Mouse (Mus musculus) lung, adult 2 months (tissue): ENCODE data around the gene Irak2. TPM values are rescaled to one million over a fixed set of nuclear protein-coding genes. Genes with fewer than 3 reads are reported as not detected.

Experiments
- DNase-seq: peaks from one replicate; pipeline ENCODE4 v3.0.0; 2022
- H3K4me1 ChIP-seq: fragments of 200-500 bp; 2 replicates; pipeline ENCODE4 v1.6.1; 2011; ENCODE audit warnings: low read length; ENCODE audit not compliant: control insufficient read depth, insufficient read depth
- H3K4me3 ChIP-seq: fragments of 200-500 bp; replicated peaks from 2 replicates; pipeline ENCODE3; 2011; ENCODE audit warnings: low read depth, mild to moderate bottlenecking, control low read depth, low read length; ENCODE audit errors: extremely low read depth
- CTCF ChIP-seq: fragments of 200-500 bp; IDR thresholded peaks from 2 replicates; pipeline ENCODE4 v1.5.1; 2011; ENCODE audit warnings: mild to moderate bottlenecking, low read length, control low read depth; ENCODE audit not compliant: insufficient read depth
- POLR2A ChIP-seq: fragments of 200-500 bp; IDR thresholded peaks from 2 replicates; pipeline ENCODE4 v1.6.1; 2011; ENCODE audit warnings: low read depth, mild to moderate bottlenecking, control low read depth, low read length, borderline replicate concordance; ENCODE audit errors: extremely low read depth
- WGBS: fragments of 180-500 bp; shearing (Covaris S2); methylation state at CpG from one replicate; pipeline ENCODE4 v1.1.7; 2018; 5-methylcytosine and 5-hydroxymethylcytosine counted together
- polyA plus RNA-seq: library from polyadenylated mRNA; depleted of rRNA; stranded (reverse); fragments of >200 nt; gene quantifications from 2 replicates; pipeline ENCODE4 v1.2.3, GENCODE M21; 2012; rRNA removed

Irak2 gene
- 48.8 and 53.8 TPM in 2 replicates for polyA plus RNA-seq

GRCm38 (mm10) chr6:113638302-113639040 lies at the start of gene Irak2:
TSS of gene Irak2 (plus strand) at chr6:113638467.
- WGBS: 7% methylated on average over 37 of the region's 37 CpGs
- TF ChIP-seq CTCF: peak; percentile 82
- peak; percentile 97 for TF ChIP-seq POLR2A
- Histone ChIP-seq H3K4me1 (peaks cover 3% of the 10 kb centered on the region; the same call in 1 of the 2 replicates), H3K4me3 (peak within 1 kb of the TSS; percentile 99)
- DNase-seq: peak; percentile 94

DNA sequence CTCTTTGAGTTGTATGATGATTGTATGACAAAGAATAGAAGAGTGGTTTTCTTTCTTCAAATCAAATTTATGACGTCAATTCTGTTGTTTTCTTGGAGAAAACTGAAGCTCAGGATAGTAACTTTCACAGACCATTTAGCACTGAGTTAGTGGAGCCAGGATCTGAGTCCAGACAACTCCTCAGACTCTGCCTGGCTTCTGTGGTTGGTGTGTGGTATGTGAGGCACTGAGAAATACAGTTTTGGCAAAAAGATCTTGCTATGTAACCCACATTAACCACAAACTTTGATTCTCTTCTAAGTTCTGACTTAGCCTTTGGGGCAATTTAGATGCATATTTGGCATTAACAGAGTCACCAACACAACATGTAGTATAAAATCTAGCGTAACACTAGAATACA lies 45.6 kb upstream of the Irak2 start:
- no peak overlapping the region for H3K4me3 ChIP-seq
- no peak for DNase-seq
- 93% methylated on average over 2 of the region's 2 CpGs for WGBS
- no peaks in the 10 kb centered on the region for H3K4me1 ChIP-seq
- no peak for TF ChIP-seq CTCF
- no peak for TF ChIP-seq POLR2A

GRCm38 (mm10) chr6:113597945-113598344 lies 40.3 kb upstream of the Irak2 start:
- no peak overlapping the region for H3K4me3 ChIP-seq
- no peaks in the 10 kb centered on the region for H3K4me1 ChIP-seq
- TF ChIP-seq POLR2A: no peak
- TF ChIP-seq CTCF: no peak
- 91% methylated on average over 4 of the region's 4 CpGs for whole genome bisulfite sequencing
- no peak for DNase-seq

GRCm38 (mm10) chr6:113599833-113600232 lies 38.4 kb upstream of the Irak2 start:
- TF ChIP-seq CTCF (no peak), POLR2A (no peak)
- DNase-seq: no peak
- WGBS: 70% methylated on average over 5 of the region's 5 CpGs
- no peaks in the 10 kb centered on the region for H3K4me1 ChIP-seq
- no peak overlapping the region for H3K4me3 ChIP-seq

GRCm38 (mm10) chr6:113600543-113601139 lies 37.6 kb upstream of the Irak2 start, which contains the start of gene Fancd2os:
TSS of gene Fancd2os (minus strand) at chr6:113600715.
- DNase-seq: no peak
- 59% methylated on average over 23 of the region's 23 CpGs for WGBS

GRCm38 (mm10) chr6:113602821-113603220 lies 35.4 kb upstream of the Irak2 start:
- 87% methylated on average over 6 of the region's 6 CpGs for WGBS
- DNase-seq: no peak
- Histone ChIP-seq H3K4me3 (no peak overlapping the region), H3K4me1 (peaks cover 5% of the 10 kb centered on the region; the same call in 1 of the 2 replicates)
- no peak for TF ChIP-seq POLR2A

More at GRCm38 (mm10) chr6:113600543-113601139, 37.6 kb upstream of the Irak2 start, which contains the start of gene Fancd2os:
- Histone ChIP-seq H3K4me3 (no peak within 1 kb of the TSS), H3K4me1 (no peaks in the 10 kb centered on the region)
- TF ChIP-seq CTCF (no peak), POLR2A (no peak)

DNA sequence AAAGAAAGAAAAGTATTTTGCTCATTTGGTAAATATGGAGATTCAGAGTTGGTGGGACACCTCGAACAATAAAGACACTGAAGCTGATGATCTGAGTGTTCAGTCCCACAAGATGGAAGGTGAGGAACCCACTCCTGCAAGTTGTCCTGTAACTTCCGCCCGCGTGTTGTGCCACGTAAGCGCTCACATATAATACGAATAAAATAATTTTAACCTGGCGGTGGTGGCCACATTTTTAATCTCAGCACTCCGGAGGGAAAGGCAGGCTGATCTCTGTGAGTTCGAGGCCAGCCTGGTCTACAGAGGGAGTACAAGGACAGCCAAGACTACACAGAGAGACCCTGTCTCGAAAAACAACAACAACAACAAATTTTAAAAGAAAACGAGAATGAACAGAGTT lies 34.3 kb upstream of the Irak2 start:
- no peak for TF ChIP-seq POLR2A
- no peak for TF ChIP-seq CTCF
- Histone ChIP-seq H3K4me3 (peak overlapping the region; percentile 91), H3K4me1 (peaks cover 5% of the 10 kb centered on the region; the same call in 1 of the 2 replicates)
- no peak for DNase-seq
- 58% methylated on average over 12 of the region's 12 CpGs for WGBS

DNA sequence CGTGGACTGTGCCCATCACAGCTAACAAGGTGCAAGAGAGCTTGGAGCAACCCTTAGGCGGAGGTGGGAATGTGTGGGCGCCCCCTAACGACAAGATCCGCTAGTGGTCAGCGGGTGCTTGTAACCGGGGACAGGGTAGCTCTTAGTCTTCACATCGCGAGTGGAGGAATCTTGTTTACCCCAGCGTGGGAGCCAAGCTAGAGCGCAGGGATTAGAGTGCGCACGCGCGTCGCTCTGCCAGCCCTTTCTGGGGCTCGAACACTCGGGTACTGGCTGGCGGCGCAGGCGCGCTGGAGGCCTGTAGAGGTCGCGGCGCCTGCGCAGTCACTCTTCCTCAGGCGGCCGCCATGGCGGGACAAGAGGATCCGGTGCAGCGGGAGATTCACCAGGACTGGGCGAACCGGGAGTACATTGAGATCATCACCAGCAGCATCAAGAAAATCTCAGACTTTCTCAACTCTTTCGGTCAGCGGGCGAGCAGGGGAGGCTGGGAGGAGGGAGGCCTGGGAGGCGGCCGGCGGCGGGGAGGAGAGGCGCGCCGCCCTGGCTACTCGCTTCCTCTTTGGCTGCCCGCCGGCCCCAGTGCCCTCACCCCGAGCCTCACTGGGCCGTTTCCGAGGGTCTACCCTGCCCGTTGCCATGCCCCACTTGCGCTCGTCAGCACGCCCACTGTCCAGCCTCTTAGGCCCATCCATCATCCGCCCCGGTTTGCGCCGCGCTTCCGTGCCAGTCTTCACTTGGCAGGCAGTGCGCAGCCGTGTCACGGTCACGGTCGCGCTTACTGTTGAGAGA lies 33.6 kb upstream of the Irak2 start, which contains the start of gene Brk1:
Brk1 (plus strand) TSS at position 341 of the 792 bp plus-strand sequence.
- TF ChIP-seq CTCF (peak; percentile 35), POLR2A (peak; percentile 71; the same call in 1 of the 2 replicates)
- peak; percentile 84 for DNase-seq
- WGBS: under 1% methylated on average over 65 of the region's 65 CpGs
- Histone ChIP-seq H3K4me3 (peak within 1 kb of the TSS; percentile 91), H3K4me1 (peaks cover 5% of the 10 kb centered on the region; the same call in 1 of the 2 replicates)

DNA sequence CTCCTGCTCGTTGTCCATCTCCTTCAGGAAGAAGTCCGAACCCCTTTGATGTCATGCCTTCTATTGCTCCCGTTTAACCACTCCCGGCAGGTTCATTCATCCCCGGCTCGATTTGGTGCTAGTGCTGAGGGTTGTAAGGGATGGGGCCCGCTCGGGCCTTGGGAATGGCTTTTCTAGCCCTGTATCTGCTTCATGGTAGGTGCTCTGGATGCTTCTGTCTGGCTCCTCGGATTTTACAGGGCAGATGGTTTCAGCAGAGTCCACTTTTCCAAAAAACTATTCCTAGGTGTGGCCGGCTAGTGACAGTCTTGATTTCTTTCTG lies 33.1 kb upstream of the Irak2 start:
- H3K4me1 ChIP-seq: peaks cover 5% of the 10 kb centered on the region; the same call in 1 of the 2 replicates
- peak overlapping the region; percentile 91 for H3K4me3 ChIP-seq
- no peak for DNase-seq
- TF ChIP-seq POLR2A (no peak), CTCF (no peak)
- WGBS: 4% methylated on average over 10 of the region's 10 CpGs
